Mouse (Mus musculus): Measurements from ENCODE around the gene Meox2. TPM values are rescaled to one million over a fixed set of nuclear protein-coding genes. Genes with fewer than 3 reads are reported as not detected.

Meox2 gene
- polyA plus RNA-seq, 1 experiment from 2014 or later = 8.5 TPM

Other genes starting within 250 kb of the Meox2 start
- 0.40 and 0.57 TPM in 2 replicates for gene Agmo, start 133.1 kb downstream of the Meox2 start, polyA plus RNA-seq (2015; fragmentation: Nextera tagmentation; extraction: Ambion mirVana)